Mouse (Mus musculus) liver, adult 2 months (tissue): ENCODE data around the gene Tbl1x. TPM values are rescaled to one million over a fixed set of nuclear protein-coding genes. Genes with fewer than 3 reads are reported as not detected.

ENCODE experiments used
- DNase-seq: peaks from one replicate; pipeline ENCODE4 v3.0.0-alpha.2; 2011; ENCODE audit warnings: low read depth, low spot score; ENCODE audit errors: extremely low read depth
- H3K27ac ChIP-seq: fragments of 200-500 bp; replicated peaks from 2 replicates; pipeline ENCODE4 v1.5.1; 2012; ENCODE audit warnings: low read depth, mild to moderate bottlenecking, control low read depth, inconsistent platforms, low read length; ENCODE audit not compliant: insufficient read depth
- H3K27me3 ChIP-seq: fragments of 200-500 bp; 2 replicates; pipeline ENCODE4 v1.6.1; 2012; ENCODE audit warnings: mild to moderate bottlenecking, moderate library complexity, low read length, inconsistent platforms; ENCODE audit not compliant: control insufficient read depth, insufficient read depth
- H3K36me3 ChIP-seq: fragments of 200-500 bp; 2 replicates; pipeline ENCODE4 v1.6.1; 2012; ENCODE audit warnings: low read length, inconsistent platforms; ENCODE audit not compliant: control insufficient read depth, insufficient read depth
- H3K4me1 ChIP-seq: fragments of 200-500 bp; 2 replicates; pipeline ENCODE4 v1.6.1; 2011; ENCODE audit warnings: low read length; ENCODE audit not compliant: control insufficient read depth, insufficient read depth
- H3K4me3 ChIP-seq: fragments of 200-500 bp; 2 replicates; pipeline ENCODE4 v1.5.1; 2011; ENCODE audit warnings: low read depth, mild to moderate bottlenecking, control low read depth, low read length, moderate library complexity; ENCODE audit not compliant: insufficient read depth
- H3K79me2 ChIP-seq: fragments of 200-500 bp; 2 replicates; pipeline ENCODE4 v1.6.1; 2012; ENCODE audit warnings: inconsistent platforms, mild to moderate bottlenecking, low read length, moderate library complexity; ENCODE audit not compliant: control insufficient read depth, insufficient read depth
- H3K9ac ChIP-seq: fragments of 200-500 bp; 2 replicates; pipeline ENCODE4 v1.6.1; 2012; ENCODE audit warnings: low read depth, mild to moderate bottlenecking, control low read depth, inconsistent platforms, low read length
- CTCF ChIP-seq: fragments of 200-500 bp; IDR thresholded peaks from 2 replicates; pipeline ENCODE4 v1.5.1; 2011; ENCODE audit warnings: low read depth, low read length, control low read depth
- POLR2A ChIP-seq: fragments of 200-500 bp; IDR thresholded peaks from 2 replicates; pipeline ENCODE4 v1.6.1; 2011; ENCODE audit warnings: low read length, control low read depth; ENCODE audit not compliant: insufficient read depth; ENCODE audit errors: extremely low read depth
- WGBS: fragments of 180-500 bp; shearing (Covaris S2); methylation state at CpG from one replicate; pipeline ENCODE4 v1.1.7; 2018; 5-methylcytosine and 5-hydroxymethylcytosine counted together
- polyA plus RNA-seq: library from polyadenylated mRNA; depleted of rRNA; stranded (reverse); fragments of >200 nt; gene quantifications from 2 replicates; pipeline ENCODE4 v1.2.3, GENCODE M21; 2012
- total RNA-seq: library from RNA; depleted of rRNA; stranded (reverse); fragments of >200 nt; gene quantifications from 2 replicates; pipeline ENCODE4 v1.2.3, GENCODE M21; 2014

Gene Tbl1x
- total and polyA plus RNA-seq, 2 experiments = 10.2 to 16.2 TPM

- H3K27me3 ChIP-seq = no peaks in the 10 kb centered on the region
- no peaks in the 10 kb centered on the region; the same call in 1 of the 2 replicates for H3K36me3 ChIP-seq
- WGBS = 17% methylated on average over 1 of the region's 1 CpGs
- H3K9ac ChIP-seq = no peak overlapping the region
- DNase-seq = peak; percentile 31
- no peak overlapping the region for H3K27ac ChIP-seq
- no peak overlapping the region for H3K4me3 ChIP-seq
- H3K79me2 ChIP-seq = no peaks in the 10 kb centered on the region
- TF ChIP-seq POLR2A (no peak), CTCF (no peak)
- peaks cover 7% of the 10 kb centered on the region; the same call in 1 of the 2 replicates for H3K4me1 ChIP-seq
These were observed 156.1 kb downstream of the Tbl1x start for GRCm38 (mm10) chrX:77666911-77667310.

GRCm38 (mm10) chrX:77667441-77667840, 156.6 kb downstream of the Tbl1x start:
- Histone ChIP-seq H3K79me2 (no peaks in the 10 kb centered on the region), H3K9ac (no peak overlapping the region), H3K27me3 (no peaks in the 10 kb centered on the region), H3K27ac (no peak overlapping the region), H3K4me3 (no peak overlapping the region), H3K4me1 (peaks cover 7% of the 10 kb centered on the region; the same call in 1 of the 2 replicates), H3K36me3 (no peaks in the 10 kb centered on the region)
- TF ChIP-seq CTCF (no peak), POLR2A (no peak)
- DNase-seq = no peak

- no peaks in the 10 kb centered on the region for H3K79me2 ChIP-seq
- H3K27me3 ChIP-seq = no peaks in the 10 kb centered on the region
- peak; percentile 91 for DNase-seq
- no peak overlapping the region for H3K4me3 ChIP-seq
- no peak overlapping the region for H3K9ac ChIP-seq
- 39% methylated on average over 3 of the region's 3 CpGs for WGBS
- no peaks in the 10 kb centered on the region; the same call in 1 of the 2 replicates for H3K4me1 ChIP-seq
- no peak for TF ChIP-seq POLR2A
- TF ChIP-seq CTCF = no peak
- H3K36me3 ChIP-seq = no peaks in the 10 kb centered on the region
- no peak overlapping the region; the same call in 1 of the 2 replicates for H3K27ac ChIP-seq
These were observed 159.2 kb downstream of the Tbl1x start for GRCm38 (mm10) chrX:77669779-77670550.
